Mouse (Mus musculus): Measurements from ENCODE around the gene Fam187b. TPM values are rescaled to one million over a fixed set of nuclear protein-coding genes. Genes with fewer than 3 reads are reported as not detected.

Gene Fam187b
- total and polyA plus RNA-seq, 3 experiments: not detected

DNA sequence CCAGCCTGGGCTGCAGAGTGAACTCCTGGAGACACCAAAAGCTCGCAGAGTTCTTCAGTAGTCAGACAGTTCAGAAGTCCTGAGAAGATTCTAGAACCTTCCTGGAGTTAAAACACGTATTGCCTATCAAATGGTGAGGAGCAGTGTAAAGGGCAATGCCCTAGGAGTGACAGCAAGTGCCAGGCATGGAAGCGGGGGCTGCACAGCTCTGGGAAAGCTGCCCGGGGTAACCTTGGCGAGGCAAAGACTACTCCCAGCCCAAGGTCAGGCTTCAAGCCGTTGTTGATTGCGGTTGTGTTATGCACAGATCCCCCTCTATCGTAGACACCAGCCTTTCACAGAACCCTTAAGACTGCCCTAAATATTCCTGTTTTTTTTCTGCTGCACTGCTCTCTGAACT, 5.0 kb upstream of the Fam187b start:
- no peaks in the 10 kb centered on the region for H3K36me3 ChIP-seq (replicated peaks in 1 of 2; ENCODE audit: control insufficient read depth in 1 of 2, insufficient read depth in 1 of 2, low read length in 1 of 2)
- no peak for DNase-seq (ENCODE audit: extremely low read depth)
- TF ChIP-seq USF2 (conservative IDR thresholded peaks at IDR 0.05; ENCODE audit: low read depth, low read length) (no peak), GABPA (IDR thresholded peaks at IDR 0.05; ENCODE audit: insufficient replicate concordance, low read depth, low read length) (no peak), CTCF (conservative IDR thresholded peaks at IDR 0.05 in 1 of 2, IDR thresholded peaks at IDR 0.05 in 1 of 2; ENCODE audit: low read depth in 2 of 2, low read length in 2 of 2) (no peak), ZC3H11A (IDR thresholded peaks at IDR 0.05; ENCODE audit: low read depth, low read length) (no peak), CHD1 (IDR thresholded peaks at IDR 0.05; ENCODE audit: low read depth, low read length) (no peak), MAFK (IDR thresholded peaks at IDR 0.05; ENCODE audit: insufficient replicate concordance, low read length) (no peak), MAX (IDR thresholded peaks at IDR 0.05; ENCODE audit: low read length) (no peak), SMC3 (IDR thresholded peaks at IDR 0.05; ENCODE audit: low read depth, low read length) (no peak), KAT2A (IDR thresholded peaks at IDR 0.05; ENCODE audit: insufficient replicate concordance, low read length) (no peak), ZMIZ1 (IDR thresholded peaks at IDR 0.05; ENCODE audit: low read depth, low read length) (no peak), JUND (conservative IDR thresholded peaks at IDR 0.05; ENCODE audit: low read depth, low read length) (no peak), E2F4 (IDR thresholded peaks at IDR 0.05; ENCODE audit: insufficient replicate concordance, low read depth, low read length) (no peak), SIN3A (IDR thresholded peaks at IDR 0.05; ENCODE audit: low read length) (no peak)
- no peak overlapping the region for H3K27ac ChIP-seq (ENCODE audit: insufficient read depth, low read depth)
- H3K9me3 ChIP-seq (replicated peaks; ENCODE audit: low read length): peaks cover 6% of the 10 kb centered on the region
- H3K9ac ChIP-seq (ENCODE audit: insufficient read depth, low read depth): no peak overlapping the region
- dilution Hi-C loops (cut with MboI; ENCODE audit: extremely low pct_ligation_motif_present, extremely low pct_unique_long_range_greater_than_20kb, low sequenced_read_pairs) (no loop called here), in situ Hi-C loops (cut with MboI; ENCODE audit: low pct_ligation_motif_present, low pct_unique_long_range_greater_than_20kb, low sequenced_read_pairs) (no loop called here)
- H3K4me3 ChIP-seq (replicated peaks in 1 of 3; ENCODE audit: low read depth in 2 of 3, low read length in 2 of 3, poor library complexity in 1 of 3): no peak overlapping the region
- peaks cover 0 to 8% of the 10 kb centered on the region in 2 experiments; a peak in 2 of 4 replicates for H3K4me1 ChIP-seq (ENCODE audit: control insufficient read depth in 1 of 2, insufficient read depth in 2 of 2)
- H3K79me2 ChIP-seq (replicated peaks; ENCODE audit: control insufficient read depth, extremely low read depth, insufficient read depth, poor library complexity, severe bottlenecking): no peaks in the 10 kb centered on the region
- H3K27me3 ChIP-seq (replicated peaks): no peaks in the 10 kb centered on the region
- no peak overlapping the region for H3K4me2 ChIP-seq (ENCODE audit: insufficient read depth, low read depth, poor library complexity, severe bottlenecking)

- dilution Hi-C loops (cut with MboI; ENCODE audit: extremely low pct_ligation_motif_present, extremely low pct_unique_long_range_greater_than_20kb, low sequenced_read_pairs): no loop called here
- Histone ChIP-seq H3K27ac (ENCODE audit: insufficient read depth, low read depth) (no peak overlapping the region), H3K79me2 (replicated peaks; ENCODE audit: control insufficient read depth, extremely low read depth, insufficient read depth, poor library complexity, severe bottlenecking) (no peaks in the 10 kb centered on the region), H3K4me2 (ENCODE audit: insufficient read depth, low read depth, poor library complexity, severe bottlenecking) (no peak overlapping the region), H3K9ac (ENCODE audit: insufficient read depth, low read depth) (no peak overlapping the region), H3K4me3 (replicated peaks in 1 of 3; ENCODE audit: low read depth in 2 of 3, low read length in 2 of 3, poor library complexity in 1 of 3) (no peak overlapping the region), H3K9me3 (replicated peaks; ENCODE audit: low read length) (peaks cover 7% of the 10 kb centered on the region), H3K36me3 (replicated peaks in 1 of 2; ENCODE audit: control insufficient read depth in 1 of 2, insufficient read depth in 1 of 2, low read length in 1 of 2) (no peaks in the 10 kb centered on the region), H3K27me3 (replicated peaks) (no peaks in the 10 kb centered on the region), H3K4me1 (ENCODE audit: control insufficient read depth in 1 of 2, insufficient read depth in 2 of 2) (peaks cover 0 to 10% of the 10 kb centered on the region in 2 experiments; a peak in 2 of 4 replicates)
- in situ Hi-C loops (cut with MboI; ENCODE audit: low pct_ligation_motif_present, low pct_unique_long_range_greater_than_20kb, low sequenced_read_pairs): no loop called here
- TF ChIP-seq MAFK (IDR thresholded peaks at IDR 0.05; ENCODE audit: insufficient replicate concordance, low read length) (no peak), E2F4 (IDR thresholded peaks at IDR 0.05; ENCODE audit: insufficient replicate concordance, low read depth, low read length) (no peak), ETS1 (conservative IDR thresholded peaks at IDR 0.05; ENCODE audit: low read depth, low read length) (no peak), UBTF (IDR thresholded peaks at IDR 0.05; ENCODE audit: low read depth, low read length) (no peak)
- DNase-seq (ENCODE audit: extremely low read depth): no peak
Observed at GRCm38 (mm10) chr7:30969174-30969573, 4.4 kb upstream of the Fam187b start.

Measured in CH12.LX (cell line).